Mouse (Mus musculus): ENCODE data around the gene Pdzk1ip1.

The Pdzk1ip1 gene

GRCm38 (mm10) chr4:115088611-115089338, at the start of gene Pdzk1ip1:
TSS of gene Pdzk1ip1 (plus strand) at chr4:115088708.
- DNase-seq = peak; percentile 88

GRCm38 (mm10) chr4:115045621-115046020, 42.9 kb upstream of the Pdzk1ip1 start:
- no peak for DNase-seq

GRCm38 (mm10) chr4:115047750-115048149, 40.8 kb upstream of the Pdzk1ip1 start:
- peak; percentile 82 for DNase-seq

- DNase-seq = no peak
Measured at GRCm38 (mm10) chr4:115048190-115048589, 40.3 kb upstream of the Pdzk1ip1 start.

GRCm38 (mm10) chr4:115051245-115051644, 37.3 kb upstream of the Pdzk1ip1 start:
- DNase-seq = no peak

GRCm38 (mm10) chr4:115052343-115053005, 36.0 kb upstream of the Pdzk1ip1 start:
- peak; percentile 73 for DNase-seq

GRCm38 (mm10) chr4:115055044-115055443, 33.5 kb upstream of the Pdzk1ip1 start:
- no peak for DNase-seq

GRCm38 (mm10) chr4:115055691-115056090, 32.8 kb upstream of the Pdzk1ip1 start:
- no peak for DNase-seq

GRCm38 (mm10) chr4:115056371-115056920, 32.1 kb upstream of the Pdzk1ip1 start, which contains the start of gene Tal1:
TSS of gene Tal1 (plus strand) at chr4:115056426.
- DNase-seq = peak; percentile 54

- DNase-seq = peak; percentile 76
Measured at GRCm38 (mm10) chr4:115056921-115057673, 31.4 kb upstream of the Pdzk1ip1 start.

GRCm38 (mm10) chr4:115057674-115058316, 30.7 kb upstream of the Pdzk1ip1 start:
- DNase-seq = peak; percentile 33

GRCm38 (mm10) chr4:115058317-115058761, 30.2 kb upstream of the Pdzk1ip1 start:
- peak; percentile 42 for DNase-seq

- DNase-seq = no peak
Measured at GRCm38 (mm10) chr4:115058871-115059590, 29.5 kb upstream of the Pdzk1ip1 start.

GRCm38 (mm10) chr4:115059871-115060270, 28.6 kb upstream of the Pdzk1ip1 start:
- peak; percentile 40 for DNase-seq

- DNase-seq = no peak
Measured at GRCm38 (mm10) chr4:115060753-115061152, 27.8 kb upstream of the Pdzk1ip1 start.

- no peak for DNase-seq
Measured at GRCm38 (mm10) chr4:115062540-115062874, 26.0 kb upstream of the Pdzk1ip1 start.

- no peak for DNase-seq
Measured at GRCm38 (mm10) chr4:115062875-115063517, 25.5 kb upstream of the Pdzk1ip1 start.

GRCm38 (mm10) chr4:115063518-115064239, 24.8 kb upstream of the Pdzk1ip1 start:
- no peak for DNase-seq

GRCm38 (mm10) chr4:115071668-115072067, 16.8 kb upstream of the Pdzk1ip1 start:
- no peak for DNase-seq

- no peak for DNase-seq
Measured at GRCm38 (mm10) chr4:115074789-115075188, 13.7 kb upstream of the Pdzk1ip1 start.
